Mouse (Mus musculus) small intestine, adult 2 months (tissue): ENCODE data around the gene Tgfb1.

Experiments used
- CTCF ChIP-seq: fragments of 200-500 bp; IDR thresholded peaks from 2 replicates; pipeline ENCODE4 v1.5.1; 2012; ENCODE audit warnings: low read depth, mild to moderate bottlenecking, control low read depth, inconsistent platforms, low read length, moderate library complexity, mixed read lengths; ENCODE audit not compliant: insufficient replicate concordance, insufficient read length; ENCODE audit errors: extremely low read depth
- POLR2A ChIP-seq: fragments of 200-500 bp; IDR thresholded peaks from 2 replicates; pipeline ENCODE4 v1.6.1; 2012; ENCODE audit warnings: low read depth, mild to moderate bottlenecking, control low read depth, inconsistent platforms, low read length, moderate library complexity

- TF ChIP-seq CTCF (no peak), POLR2A (no peak)
Observed at GRCm38 (mm10) chr7:25675405-25675804, 11.4 kb upstream of the Tgfb1 start.
